Mouse (Mus musculus): ENCODE measurements around the gene Clic5. TPM values are rescaled to one million over a fixed set of nuclear protein-coding genes. Genes with fewer than 3 reads are reported as not detected.

Clic5 gene
- polyA plus RNA-seq, 1 experiment from 2014 or later: 0.33 TPM

DNA sequence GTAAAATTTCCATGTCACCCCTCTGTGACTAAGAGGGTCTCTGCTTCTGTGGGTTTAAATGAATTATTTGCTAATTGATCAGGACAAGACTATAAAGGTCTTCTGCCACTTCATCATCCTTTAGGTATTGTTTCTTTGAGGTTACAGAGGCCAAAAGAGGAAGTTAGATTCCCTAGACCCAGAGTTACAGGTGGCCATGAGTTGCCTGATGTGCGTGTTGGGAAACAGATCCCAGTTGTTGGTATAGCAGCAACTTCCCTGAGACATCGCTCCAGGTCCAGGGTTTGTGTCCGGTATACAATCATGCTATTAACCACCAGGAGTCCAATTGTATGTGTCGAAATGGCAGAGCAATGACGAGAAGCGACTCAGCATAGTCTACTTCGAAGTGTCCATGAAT lies 81.7 kb downstream of the Clic5 start:
- 96% methylated on average over 7 of the region's 7 CpGs for WGBS
- Histone ChIP-seq H3K36me3 (ENCODE audit: control insufficient read depth, insufficient read depth, low read length) (no peaks in the 10 kb centered on the region), H3K9ac (ENCODE audit: low read depth, low read length) (no peak overlapping the region), H3K9me3 (replicated peaks; ENCODE audit: control insufficient read depth, low read length, poor library complexity, severe bottlenecking) (no peaks in the 10 kb centered on the region), H3K4me2 (ENCODE audit: low read length) (no peak overlapping the region), H3K27ac (ENCODE audit: low read length) (no peak overlapping the region), H3K27me3 (ENCODE audit: control insufficient read depth, insufficient read depth, low read depth, low read length) (no peaks in the 10 kb centered on the region), H3K4me3 (ENCODE audit: low read depth, low read length) (no peak overlapping the region), H3K4me1 (ENCODE audit: control insufficient read depth, insufficient read depth, low read length) (no peaks in the 10 kb centered on the region)
- ATAC-seq: no peak

GRCm38 (mm10) chr17:44271426-44271825 lies 83.0 kb downstream of the Clic5 start:
- no peak overlapping the region for H3K9ac ChIP-seq (ENCODE audit: low read depth, low read length)
- H3K4me2 ChIP-seq (ENCODE audit: low read length): no peak overlapping the region
- H3K4me1 ChIP-seq (ENCODE audit: control insufficient read depth, insufficient read depth, low read length): no peaks in the 10 kb centered on the region
- H3K9me3 ChIP-seq (replicated peaks; ENCODE audit: control insufficient read depth, low read length, poor library complexity, severe bottlenecking): no peaks in the 10 kb centered on the region
- H3K4me3 ChIP-seq (ENCODE audit: low read depth, low read length): no peak overlapping the region
- no peak for ATAC-seq
- no peaks in the 10 kb centered on the region for H3K36me3 ChIP-seq (ENCODE audit: control insufficient read depth, insufficient read depth, low read length)
- 89% methylated on average over 3 of the region's 3 CpGs for WGBS
- H3K27ac ChIP-seq (ENCODE audit: low read length): no peak overlapping the region
- H3K27me3 ChIP-seq (ENCODE audit: control insufficient read depth, insufficient read depth, low read depth, low read length): no peaks in the 10 kb centered on the region

- Histone ChIP-seq H3K4me2 (ENCODE audit: low read length) (no peak overlapping the region), H3K27ac (ENCODE audit: low read length) (no peak overlapping the region), H3K9me3 (replicated peaks; ENCODE audit: control insufficient read depth, low read length, poor library complexity, severe bottlenecking) (no peaks in the 10 kb centered on the region), H3K9ac (ENCODE audit: low read depth, low read length) (no peak overlapping the region), H3K27me3 (ENCODE audit: control insufficient read depth, insufficient read depth, low read depth, low read length) (no peaks in the 10 kb centered on the region), H3K36me3 (ENCODE audit: control insufficient read depth, insufficient read depth, low read length) (no peaks in the 10 kb centered on the region), H3K4me1 (ENCODE audit: control insufficient read depth, insufficient read depth, low read length) (no peaks in the 10 kb centered on the region), H3K4me3 (ENCODE audit: low read depth, low read length) (no peak overlapping the region)
- ATAC-seq: no peak
These were observed 86.4 kb downstream of the Clic5 start for GRCm38 (mm10) chr17:44274804-44275203.

DNA sequence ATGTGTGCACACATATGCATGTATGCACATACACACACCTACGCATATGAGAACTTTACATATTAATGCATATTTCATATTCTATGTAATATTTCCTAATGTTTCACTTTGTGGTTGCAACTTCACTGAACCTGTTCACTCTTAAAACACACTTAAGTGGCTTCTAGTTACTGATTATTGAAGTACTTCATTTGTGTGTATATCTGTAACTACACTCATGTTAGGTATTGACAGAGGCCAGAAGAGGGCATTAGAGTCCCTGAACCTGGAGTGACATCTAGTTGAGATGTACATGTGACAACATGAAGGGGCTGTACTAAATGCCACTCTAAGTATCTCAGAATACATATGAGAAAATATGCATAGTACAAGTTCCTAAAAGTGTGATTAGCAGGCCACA lies 99.9 kb downstream of the Clic5 start:
- no peak for ATAC-seq
- Histone ChIP-seq H3K27me3 (ENCODE audit: control insufficient read depth, insufficient read depth, low read depth, low read length) (no peaks in the 10 kb centered on the region), H3K9me3 (replicated peaks; ENCODE audit: control insufficient read depth, low read length, poor library complexity, severe bottlenecking) (no peaks in the 10 kb centered on the region), H3K27ac (ENCODE audit: low read length) (no peak overlapping the region), H3K4me3 (ENCODE audit: low read depth, low read length) (no peak overlapping the region), H3K4me1 (ENCODE audit: control insufficient read depth, insufficient read depth, low read length) (no peaks in the 10 kb centered on the region), H3K36me3 (ENCODE audit: control insufficient read depth, insufficient read depth, low read length) (no peaks in the 10 kb centered on the region), H3K4me2 (ENCODE audit: low read length) (no peak overlapping the region), H3K9ac (ENCODE audit: low read depth, low read length) (no peak overlapping the region)
- WGBS: 98% methylated on average over 1 of the region's 1 CpGs

- H3K27me3 ChIP-seq (ENCODE audit: control insufficient read depth, insufficient read depth, low read depth, low read length): no peaks in the 10 kb centered on the region
- no peak overlapping the region for H3K9ac ChIP-seq (ENCODE audit: low read depth, low read length)
- H3K4me2 ChIP-seq (ENCODE audit: low read length): no peak overlapping the region
- 0 out of 2 replicates have a peak, but pooled peaks cover 5% of the 10 kb centered on the region for H3K4me1 ChIP-seq (ENCODE audit: control insufficient read depth, insufficient read depth, low read length)
- H3K9me3 ChIP-seq (replicated peaks; ENCODE audit: control insufficient read depth, low read length, poor library complexity, severe bottlenecking): no peaks in the 10 kb centered on the region
- WGBS: 73% methylated on average over 1 of the region's 1 CpGs
- H3K36me3 ChIP-seq (ENCODE audit: control insufficient read depth, insufficient read depth, low read length): no peaks in the 10 kb centered on the region
- no peak overlapping the region for H3K27ac ChIP-seq (ENCODE audit: low read length)
- H3K4me3 ChIP-seq (ENCODE audit: low read depth, low read length): no peak overlapping the region
- no peak for ATAC-seq
These were observed 108.8 kb downstream of the Clic5 start for GRCm38 (mm10) chr17:44297221-44297620.

- no peak overlapping the region for H3K9ac ChIP-seq (ENCODE audit: low read depth, low read length)
- H3K27me3 ChIP-seq (ENCODE audit: control insufficient read depth, insufficient read depth, low read depth, low read length): no peaks in the 10 kb centered on the region
- no peak overlapping the region for H3K4me2 ChIP-seq (ENCODE audit: low read length)
- no peak overlapping the region for H3K27ac ChIP-seq (ENCODE audit: low read length)
- H3K4me3 ChIP-seq (ENCODE audit: low read depth, low read length): no peak overlapping the region
- ATAC-seq: no peak
- H3K9me3 ChIP-seq (replicated peaks; ENCODE audit: control insufficient read depth, low read length, poor library complexity, severe bottlenecking): no peaks in the 10 kb centered on the region
- 0 out of 2 replicates have a peak, but pooled peaks cover 5% of the 10 kb centered on the region for H3K4me1 ChIP-seq (ENCODE audit: control insufficient read depth, insufficient read depth, low read length)
- H3K36me3 ChIP-seq (ENCODE audit: control insufficient read depth, insufficient read depth, low read length): no peaks in the 10 kb centered on the region
- 35% methylated on average over 5 of the region's 5 CpGs for WGBS
These were observed 111.9 kb downstream of the Clic5 start for GRCm38 (mm10) chr17:44300236-44300635.

- 59% methylated on average over 4 of the region's 4 CpGs for WGBS
- H3K4me2 ChIP-seq (ENCODE audit: low read length): no peak overlapping the region
- H3K27me3 ChIP-seq (ENCODE audit: control insufficient read depth, insufficient read depth, low read depth, low read length): no peaks in the 10 kb centered on the region
- H3K9ac ChIP-seq (ENCODE audit: low read depth, low read length): no peak overlapping the region
- 0 out of 2 replicates have a peak, but pooled peaks cover 5% of the 10 kb centered on the region for H3K4me1 ChIP-seq (ENCODE audit: control insufficient read depth, insufficient read depth, low read length)
- no peaks in the 10 kb centered on the region for H3K9me3 ChIP-seq (replicated peaks; ENCODE audit: control insufficient read depth, low read length, poor library complexity, severe bottlenecking)
- no peak overlapping the region for H3K27ac ChIP-seq (ENCODE audit: low read length)
- no peak for ATAC-seq
- no peaks in the 10 kb centered on the region for H3K36me3 ChIP-seq (ENCODE audit: control insufficient read depth, insufficient read depth, low read length)
- H3K4me3 ChIP-seq (ENCODE audit: low read depth, low read length): no peak overlapping the region
These were observed 112.3 kb downstream of the Clic5 start for GRCm38 (mm10) chr17:44300723-44301122.

DNA sequence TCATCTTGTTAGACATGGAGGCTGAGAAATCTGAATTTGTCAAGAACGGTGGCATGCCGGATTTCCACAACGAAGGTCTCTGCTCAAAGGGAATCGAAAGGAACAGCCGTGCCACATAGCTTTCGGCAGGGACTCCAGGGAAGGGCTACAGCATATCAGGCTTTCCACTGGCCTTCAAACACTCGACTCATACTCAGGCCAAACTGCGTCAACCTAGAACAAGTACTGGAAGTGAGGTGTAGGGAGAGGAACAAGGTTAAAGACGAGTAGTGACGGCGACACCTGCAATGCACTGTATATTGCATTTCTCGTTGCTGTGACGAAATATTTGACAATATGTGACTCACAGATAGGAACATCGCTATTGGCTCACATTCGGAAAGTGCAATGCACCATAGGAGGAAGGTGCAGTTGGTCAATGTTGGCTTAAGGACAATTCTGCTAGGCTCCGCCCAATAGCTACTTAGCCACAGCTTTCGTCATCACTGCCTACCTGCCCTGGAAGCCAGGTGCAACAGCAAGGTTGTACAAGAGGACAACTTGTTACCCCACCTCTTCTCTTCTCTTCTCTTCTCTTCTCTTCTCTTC lies 112.9 kb downstream of the Clic5 start:
- no peaks in the 10 kb centered on the region for H3K27me3 ChIP-seq (ENCODE audit: control insufficient read depth, insufficient read depth, low read depth, low read length)
- whole genome bisulfite sequencing: 89% methylated on average over 17 of the region's 17 CpGs
- H3K27ac ChIP-seq (ENCODE audit: low read length): no peak overlapping the region
- no peaks in the 10 kb centered on the region for H3K9me3 ChIP-seq (replicated peaks; ENCODE audit: control insufficient read depth, low read length, poor library complexity, severe bottlenecking)
- no peak overlapping the region for H3K9ac ChIP-seq (ENCODE audit: low read depth, low read length)
- no peak overlapping the region for H3K4me3 ChIP-seq (ENCODE audit: low read depth, low read length)
- ATAC-seq: no peak
- H3K4me1 ChIP-seq (ENCODE audit: control insufficient read depth, insufficient read depth, low read length): 0 out of 2 replicates have a peak, but pooled peaks cover 5% of the 10 kb centered on the region
- H3K4me2 ChIP-seq (ENCODE audit: low read length): no peak overlapping the region
- no peaks in the 10 kb centered on the region for H3K36me3 ChIP-seq (ENCODE audit: control insufficient read depth, insufficient read depth, low read length)

DNA sequence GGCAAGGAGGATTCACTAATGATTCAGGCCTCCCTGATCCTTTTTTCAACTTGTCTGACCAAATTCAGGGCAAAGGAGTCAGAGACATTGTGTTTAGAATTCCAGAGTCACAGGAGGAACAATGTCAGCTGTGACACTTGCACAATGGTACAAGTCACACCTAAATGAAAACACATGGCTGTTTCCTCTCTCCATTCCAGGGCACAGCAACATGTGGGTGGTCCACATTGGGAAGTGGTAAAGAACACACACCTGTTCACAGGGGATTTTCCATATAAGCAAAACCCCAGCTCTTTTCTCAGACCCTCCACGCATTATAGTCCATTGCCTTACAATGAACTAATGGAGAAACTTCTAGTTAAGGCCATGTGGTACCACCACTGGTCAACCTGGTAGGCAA lies 115.7 kb downstream of the Clic5 start:
- 92% methylated on average over 1 of the region's 1 CpGs for WGBS
- Histone ChIP-seq H3K9me3 (replicated peaks; ENCODE audit: control insufficient read depth, low read length, poor library complexity, severe bottlenecking) (no peaks in the 10 kb centered on the region), H3K4me3 (ENCODE audit: low read depth, low read length) (no peak overlapping the region), H3K9ac (ENCODE audit: low read depth, low read length) (no peak overlapping the region), H3K4me1 (ENCODE audit: control insufficient read depth, insufficient read depth, low read length) (0 out of 2 replicates have a peak, but pooled peaks cover 5% of the 10 kb centered on the region), H3K4me2 (ENCODE audit: low read length) (no peak overlapping the region), H3K27me3 (ENCODE audit: control insufficient read depth, insufficient read depth, low read depth, low read length) (no peaks in the 10 kb centered on the region), H3K27ac (ENCODE audit: low read length) (no peak overlapping the region), H3K36me3 (ENCODE audit: control insufficient read depth, insufficient read depth, low read length) (no peaks in the 10 kb centered on the region)
- no peak for ATAC-seq
